Mouse (Mus musculus) lung, postnatal 25 days (tissue): ENCODE measurements around the gene Tmem201.
"Not testable (repeated sequence)": the region's sequence is repeated elsewhere in the genome, so short reads cannot be mapped to it uniquely, and the experiment has no call there.

ENCODE experiments used
- DNase-seq: peaks from one replicate; pipeline ENCODE4 v3.0.0; 2022; ENCODE audit warnings: low spot score

The Tmem201 gene

GRCm38 (mm10) chr4:149737383-149738324 is at the start of gene Tmem201:
Gene Tmem201, minus strand, starts transcription at chr4:149738044.
- peak; percentile 94 for DNase-seq

GRCm38 (mm10) chr4:149784901-149785300 is 47.1 kb upstream of the Tmem201 start:
- no peak for DNase-seq

GRCm38 (mm10) chr4:149784371-149784770 is 46.5 kb upstream of the Tmem201 start:
- DNase-seq: no peak

GRCm38 (mm10) chr4:149782975-149783374 is 45.1 kb upstream of the Tmem201 start:
- no peak for DNase-seq

GRCm38 (mm10) chr4:149780565-149781356 is 42.9 kb upstream of the Tmem201 start:
- DNase-seq: peak; percentile 86

GRCm38 (mm10) chr4:149779966-149780365 is 42.1 kb upstream of the Tmem201 start:
- DNase-seq: no peak

- no peak for DNase-seq
These were observed 39.3 kb upstream of the Tmem201 start for GRCm38 (mm10) chr4:149777126-149777525.

GRCm38 (mm10) chr4:149775760-149776362 is 38.0 kb upstream of the Tmem201 start:
- DNase-seq: no peak

- DNase-seq: no peak
These were observed 37.5 kb upstream of the Tmem201 start for GRCm38 (mm10) chr4:149775330-149775729.

- peak; percentile 96 for DNase-seq
These were observed 36.2 kb upstream of the Tmem201 start, which contains the start of gene Slc25a33 for GRCm38 (mm10) chr4:149774094-149774470. Gene Slc25a33, minus strand, starts transcription at chr4:149774277.

- DNase-seq: no peak
These were observed 35.7 kb upstream of the Tmem201 start for GRCm38 (mm10) chr4:149773408-149774093.

- DNase-seq: peak; percentile 53
These were observed 34.5 kb upstream of the Tmem201 start for GRCm38 (mm10) chr4:149772394-149772793.

- DNase-seq: no peak
These were observed 27.4 kb upstream of the Tmem201 start for GRCm38 (mm10) chr4:149765201-149765600.

- DNase-seq: no peak
These were observed 25.5 kb upstream of the Tmem201 start for GRCm38 (mm10) chr4:149763335-149763734.

GRCm38 (mm10) chr4:149759517-149759916 is 21.7 kb upstream of the Tmem201 start:
- DNase-seq: no peak

GRCm38 (mm10) chr4:149758423-149758822 is 20.6 kb upstream of the Tmem201 start:
- peak; percentile 68 for DNase-seq

- DNase-seq: not testable (repeated sequence)
These were observed 18.7 kb upstream of the Tmem201 start for GRCm38 (mm10) chr4:149756546-149756945.

GRCm38 (mm10) chr4:149752836-149753235 is 15.0 kb upstream of the Tmem201 start:
- DNase-seq: no peak

GRCm38 (mm10) chr4:149752124-149752799 is 14.4 kb upstream of the Tmem201 start:
- peak; percentile 58 for DNase-seq

GRCm38 (mm10) chr4:149750671-149751070 is 12.8 kb upstream of the Tmem201 start:
- no peak for DNase-seq

GRCm38 (mm10) chr4:149749663-149750015 is 11.8 kb upstream of the Tmem201 start:
- not testable (repeated sequence) for DNase-seq
